Mouse (Mus musculus) regulatory T cell (primary cell): ENCODE results near the gene Iqgap2.

Experiments used
- in situ Hi-C: fragments of 300-600 bp; cut with MboI, MseI; formaldehyde crosslinking; loops from one replicate; pipeline ENCODE4 v1.15.1; 2025; ENCODE audit warnings: high pct_unique_total_duplicates

The Iqgap2 gene

GRCm38 (mm10) chr13:95659432-95659831 lies 232.3 kb downstream of the Iqgap2 start:
- in situ Hi-C loops: loop anchor here (25.0 kb wide), 1 partner anchor 1697 kb away; no protein-coding TSS in a partner anchor

- in situ Hi-C loops: loop anchor here (25.0 kb wide), 1 partner anchor 1695 kb away; no protein-coding TSS in a partner anchor
These were observed 234.6 kb downstream of the Iqgap2 start for GRCm38 (mm10) chr13:95657171-95657570.

- in situ Hi-C loops: loop anchor here (25.0 kb wide), 1 partner anchor 1693 kb away; no protein-coding TSS in a partner anchor
These were observed 236.4 kb downstream of the Iqgap2 start for GRCm38 (mm10) chr13:95655284-95655683.

GRCm38 (mm10) chr13:95653696-95654095 lies 238.0 kb downstream of the Iqgap2 start:
- in situ Hi-C loops: loop anchor here (25.0 kb wide), 1 partner anchor 1691 kb away; no protein-coding TSS in a partner anchor

GRCm38 (mm10) chr13:95651870-95652668 lies 239.7 kb downstream of the Iqgap2 start:
- in situ Hi-C loops: loop anchor here (25.0 kb wide), 1 partner anchor 1690 kb away; no protein-coding TSS in a partner anchor

- in situ Hi-C loops: loop anchor here (25.0 kb wide), 1 partner anchor 1688 kb away; no protein-coding TSS in a partner anchor
These were observed 241.8 kb downstream of the Iqgap2 start for GRCm38 (mm10) chr13:95649941-95650340.

GRCm38 (mm10) chr13:95647248-95647647 lies 244.5 kb downstream of the Iqgap2 start:
- in situ Hi-C loops: no loop called here

GRCm38 (mm10) chr13:95646687-95647111 lies 245.0 kb downstream of the Iqgap2 start:
- in situ Hi-C loops: no loop called here

- in situ Hi-C loops: no loop called here
These were observed 248.0 kb downstream of the Iqgap2 start for GRCm38 (mm10) chr13:95643740-95644139.

- in situ Hi-C loops: no loop called here
These were observed 250.4 kb downstream of the Iqgap2 start for GRCm38 (mm10) chr13:95641061-95641986.

- in situ Hi-C loops: no loop called here
These were observed 251.3 kb downstream of the Iqgap2 start for GRCm38 (mm10) chr13:95640408-95640807.

GRCm38 (mm10) chr13:95639336-95640116 lies 252.2 kb downstream of the Iqgap2 start:
- in situ Hi-C loops: no loop called here

- in situ Hi-C loops: no loop called here
These were observed 252.8 kb downstream of the Iqgap2 start for GRCm38 (mm10) chr13:95638894-95639293.

- in situ Hi-C loops: no loop called here
These were observed 254.0 kb downstream of the Iqgap2 start for GRCm38 (mm10) chr13:95637737-95638136.

- in situ Hi-C loops: no loop called here
These were observed 256.4 kb downstream of the Iqgap2 start for GRCm38 (mm10) chr13:95635301-95635700.

GRCm38 (mm10) chr13:95634451-95634850 lies 257.3 kb downstream of the Iqgap2 start:
- in situ Hi-C loops: no loop called here

GRCm38 (mm10) chr13:95633384-95633783 lies 258.3 kb downstream of the Iqgap2 start:
- in situ Hi-C loops: no loop called here

- in situ Hi-C loops: no loop called here
These were observed 259.6 kb downstream of the Iqgap2 start for GRCm38 (mm10) chr13:95632144-95632543.

GRCm38 (mm10) chr13:95630747-95631146 lies 261.0 kb downstream of the Iqgap2 start:
- in situ Hi-C loops: no loop called here

- in situ Hi-C loops: no loop called here
These were observed 262.0 kb downstream of the Iqgap2 start for GRCm38 (mm10) chr13:95629751-95630150.

- in situ Hi-C loops: no loop called here
These were observed 265.0 kb downstream of the Iqgap2 start for GRCm38 (mm10) chr13:95626696-95627095.
